Mouse (Mus musculus) heart, adult 8-10 months (tissue): Measurements from ENCODE around the gene Xpot. TPM values are rescaled to one million over a fixed set of nuclear protein-coding genes. Genes with fewer than 3 reads are reported as not detected.
A peak's percentile ranks its signal among the peaks of the same experiment; 100 is the strongest.

ENCODE experiments used
- DNase-seq: peaks from one replicate; pipeline ENCODE4 v3.0.0; 2022; ENCODE audit warnings: low spot score
- total RNA-seq, 4 experiments: library from RNA; stranded (reverse); gene quantifications; 2 replicates each; pipeline ENCODE4 v1.2.4; 2022

The Xpot gene
- 10 to 100 TPM; 29.2 to 31.6 (median 31.1) TPM for total RNA-seq

GRCm38 (mm10) chr10:121626186-121626882 is at the start of gene Xpot:
TSS of gene Xpot (minus strand) at chr10:121626332.
- DNase-seq, result peak; percentile 96

GRCm38 (mm10) chr10:121669103-121669502 is 43.0 kb upstream of the Xpot start:
- DNase-seq, result no peak

DNA sequence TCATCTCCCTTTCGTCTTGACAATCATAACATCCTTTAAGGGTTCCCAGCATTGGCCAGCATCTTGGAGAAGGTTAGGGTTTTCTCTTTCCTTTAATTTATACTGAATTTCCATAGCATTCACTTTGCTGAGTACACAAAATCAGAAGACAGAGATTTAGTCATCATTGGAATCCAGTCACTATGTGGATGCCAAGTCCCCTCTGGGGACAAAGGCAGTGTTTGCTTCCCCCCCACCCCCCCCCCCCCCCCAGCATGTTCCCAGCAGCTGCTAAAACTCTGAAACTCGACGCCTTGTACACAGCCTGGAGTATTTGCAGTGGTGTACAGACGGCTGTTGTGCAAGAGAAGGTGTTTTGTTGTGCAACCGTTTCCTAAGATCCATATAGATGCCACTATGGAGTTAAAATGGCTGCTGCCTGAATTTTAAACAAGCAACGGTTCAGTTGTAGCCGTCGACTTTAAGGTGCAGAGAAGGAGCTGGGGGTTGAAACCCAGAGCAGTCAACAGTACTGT is 39.6 kb upstream of the Xpot start:
- no peak for DNase-seq

- no peak for DNase-seq
Measured at GRCm38 (mm10) chr10:121663599-121663998, 37.5 kb upstream of the Xpot start.

DNA sequence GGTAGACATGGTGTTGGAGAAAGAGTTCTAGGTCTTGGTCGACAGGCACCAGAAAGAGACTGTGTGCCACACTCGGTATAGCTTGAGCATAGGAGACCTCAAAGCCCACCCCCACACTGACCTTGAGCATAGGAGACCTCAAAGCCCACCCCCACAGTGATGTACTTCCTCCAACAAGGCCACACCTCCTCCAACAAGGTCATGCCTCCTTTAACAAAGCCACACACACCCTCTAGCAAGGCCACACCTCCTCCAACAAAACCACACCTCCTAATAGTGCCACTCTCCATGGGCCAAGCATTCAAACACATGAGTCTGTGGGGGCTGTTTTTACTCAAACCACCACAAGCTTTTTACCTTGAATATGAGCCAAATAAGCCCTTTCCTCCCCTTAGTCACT is 36.6 kb upstream of the Xpot start:
- no peak for DNase-seq

GRCm38 (mm10) chr10:121655907-121656306 is 29.8 kb upstream of the Xpot start:
- no peak for DNase-seq

GRCm38 (mm10) chr10:121653079-121653478 is 26.9 kb upstream of the Xpot start:
- DNase-seq, result no peak

DNA sequence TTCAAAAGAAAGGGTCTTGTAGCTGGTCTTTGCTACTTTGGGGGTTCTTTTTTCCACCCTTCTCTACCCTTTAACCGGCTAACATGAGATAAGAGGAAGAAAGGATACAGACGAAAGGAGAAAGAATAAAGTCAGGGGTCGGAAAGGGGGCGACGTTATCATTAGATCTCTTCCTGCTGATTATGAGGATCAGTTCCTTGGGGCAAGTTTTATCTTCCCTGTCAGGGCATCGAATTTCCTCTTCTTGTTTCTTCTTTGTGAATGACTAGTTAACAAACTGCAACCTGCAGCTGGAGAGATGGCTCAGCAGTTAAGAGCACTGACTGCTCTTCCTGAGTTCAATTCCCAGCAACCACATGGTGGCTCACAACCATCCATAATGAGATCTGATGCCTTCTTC is 20.2 kb upstream of the Xpot start:
- DNase-seq, result no peak

GRCm38 (mm10) chr10:121642054-121642947 is 16.2 kb upstream of the Xpot start:
- no peak for DNase-seq

DNA sequence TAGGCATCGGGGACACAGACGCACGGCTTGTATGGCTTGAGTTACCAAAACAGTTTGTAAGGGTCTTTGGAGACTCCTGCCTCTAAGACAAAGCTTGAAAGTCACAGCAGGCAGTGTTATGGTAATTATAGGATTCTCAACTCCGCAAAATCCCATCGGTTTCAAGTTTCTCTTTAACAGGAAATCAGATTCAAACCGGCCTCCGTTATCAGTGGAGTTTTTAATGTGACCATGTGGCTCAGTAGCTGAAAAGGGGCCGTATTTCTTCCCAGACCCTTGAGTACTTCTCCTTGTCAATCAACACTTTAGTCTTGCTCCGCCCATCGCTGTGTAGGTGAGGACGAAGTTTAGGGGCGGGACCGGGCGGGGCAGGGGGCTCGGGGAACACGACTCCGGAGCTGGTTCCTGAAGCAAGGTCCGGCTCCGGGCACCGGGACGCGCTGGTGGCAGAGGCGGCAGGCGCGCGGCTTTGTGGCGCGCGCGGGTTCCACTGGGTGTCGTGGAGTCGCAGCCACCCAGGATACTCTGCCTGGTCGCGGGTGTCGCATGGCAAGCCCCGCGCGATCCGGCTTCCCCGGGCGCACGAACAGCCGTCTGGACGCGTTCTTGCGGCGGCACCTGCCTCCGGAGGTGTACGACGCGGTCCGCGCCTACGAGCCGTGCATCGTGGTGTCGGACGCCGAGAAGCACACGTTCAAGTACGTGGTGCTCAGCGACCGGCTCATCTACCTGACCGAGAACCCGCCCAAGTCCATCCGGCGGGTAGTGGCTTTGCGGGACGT is 15.3 kb upstream of the Xpot start, which contains the start of gene D930020B18Rik:
Gene D930020B18Rik, plus strand, starts transcription at position 317 of the 782 bp plus-strand sequence.
- no peak for DNase-seq

- DNase-seq, result no peak
Measured at GRCm38 (mm10) chr10:121640944-121641271, 14.8 kb upstream of the Xpot start.

- no peak for DNase-seq
Measured at GRCm38 (mm10) chr10:121640150-121640930, 14.2 kb upstream of the Xpot start.

- no peak for DNase-seq
Measured at GRCm38 (mm10) chr10:121639573-121639972, 13.4 kb upstream of the Xpot start.

DNA sequence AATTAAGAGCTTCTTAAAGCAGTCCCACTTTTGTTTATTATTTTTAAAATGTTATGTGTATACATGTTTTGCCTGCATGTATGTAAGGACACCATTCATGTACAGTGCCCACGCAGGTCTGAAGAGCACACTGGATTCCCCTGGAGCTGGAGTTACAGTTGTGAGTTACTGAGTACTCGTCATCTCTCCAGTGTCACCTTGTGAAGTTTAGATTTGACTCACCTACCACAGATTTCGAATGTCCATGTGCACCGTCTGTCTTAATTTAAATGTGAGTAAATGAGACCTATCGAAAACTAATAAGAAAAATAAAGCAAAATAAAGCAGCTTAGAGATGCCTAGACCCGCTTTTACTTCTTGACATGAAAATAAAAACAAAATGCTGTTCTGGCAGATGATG is 10.1 kb upstream of the Xpot start:
- DNase-seq, result no peak

DNA sequence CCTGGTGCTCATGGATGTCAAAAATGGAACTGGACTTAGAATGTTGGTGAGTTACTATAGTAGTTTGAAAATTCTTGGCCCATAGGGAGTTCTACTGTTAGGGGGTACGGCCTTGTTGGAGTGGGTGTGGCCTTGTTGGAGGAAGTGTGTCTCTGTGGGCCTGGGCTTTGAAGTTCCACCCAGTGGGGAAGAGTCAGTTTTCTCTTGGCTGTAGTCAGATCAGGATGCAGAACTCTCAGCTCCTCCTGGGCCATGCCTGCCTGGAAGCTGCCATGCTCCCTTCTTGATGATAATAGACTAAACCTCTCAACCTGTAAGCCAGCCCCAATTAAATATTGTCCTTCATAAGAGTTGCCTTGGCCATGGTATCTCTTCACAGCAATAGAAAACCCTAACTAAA is 8.0 kb upstream of the Xpot start:
- DNase-seq, result no peak

GRCm38 (mm10) chr10:121628561-121629040 is 2.5 kb upstream of the Xpot start:
- no peak for DNase-seq

DNA sequence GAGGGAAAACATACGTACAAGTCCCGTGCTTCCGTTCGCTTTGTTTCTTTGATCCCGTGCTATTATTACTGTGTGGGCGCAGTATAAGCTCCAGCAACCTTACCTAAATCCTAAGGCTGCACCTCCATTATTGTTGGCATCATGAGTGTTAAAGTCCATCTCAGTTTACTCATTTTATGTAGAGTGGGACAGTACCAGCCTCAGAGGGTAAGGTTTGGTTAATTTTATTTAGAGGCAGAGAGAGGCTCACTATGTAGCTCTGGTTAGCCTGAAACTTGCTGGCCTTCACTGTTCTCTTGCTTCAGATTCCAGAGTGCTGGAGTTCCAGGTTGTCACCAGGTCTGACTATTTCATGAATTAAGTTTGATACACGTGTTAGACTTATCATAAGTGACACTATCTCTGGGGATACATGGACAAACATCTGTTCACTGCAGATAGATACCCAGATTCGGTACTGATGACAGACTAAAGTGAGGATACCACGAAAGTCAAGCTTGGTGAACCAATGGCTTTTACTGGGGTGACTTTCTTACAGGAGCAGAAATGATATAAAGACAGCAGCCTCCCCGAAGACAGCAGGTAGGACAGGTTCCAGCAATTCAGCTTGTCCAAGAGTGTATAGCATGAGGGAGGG is 1.2 kb upstream of the Xpot start:
- DNase-seq, result no peak

DNA sequence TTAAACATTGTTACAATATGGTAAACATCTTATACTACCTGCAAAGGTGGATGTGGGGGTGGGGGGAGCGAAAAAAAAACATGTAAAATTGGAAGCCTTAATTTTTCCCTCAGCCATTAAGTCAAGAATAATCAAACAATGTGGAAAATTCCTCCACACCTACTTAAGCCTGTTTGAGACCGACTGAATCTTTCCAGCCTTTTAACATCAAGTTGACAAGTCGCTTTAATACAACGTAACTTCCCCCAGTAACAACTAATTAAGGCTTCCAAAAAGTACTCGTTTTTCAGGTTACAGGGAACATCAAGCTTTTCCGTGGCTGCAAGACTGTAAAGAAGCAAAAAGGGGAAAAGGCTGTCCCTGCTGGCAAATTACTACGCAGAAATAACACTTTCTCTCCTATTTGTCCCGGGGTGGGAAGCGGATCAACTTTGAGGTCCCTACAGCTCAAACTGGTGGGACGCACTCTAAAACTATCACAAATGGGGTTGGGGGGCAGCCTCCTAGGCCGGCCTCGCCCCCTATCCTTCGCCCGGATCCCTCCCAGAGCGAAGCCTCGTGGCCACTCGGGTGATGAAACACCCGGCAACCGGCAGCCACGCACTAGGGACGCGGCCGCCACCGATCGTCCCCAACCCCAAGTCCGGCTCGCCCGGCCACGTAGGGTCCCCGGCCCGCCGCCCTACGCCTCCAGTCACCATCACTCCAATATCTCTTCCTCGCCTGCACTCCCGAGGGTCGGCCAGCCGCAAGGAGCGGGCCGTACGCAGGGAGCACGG is 536 bp downstream of the Xpot start:
- no peak for DNase-seq

GRCm38 (mm10) chr10:121625006-121625405 is 1.1 kb downstream of the Xpot start:
- DNase-seq, result no peak

DNA sequence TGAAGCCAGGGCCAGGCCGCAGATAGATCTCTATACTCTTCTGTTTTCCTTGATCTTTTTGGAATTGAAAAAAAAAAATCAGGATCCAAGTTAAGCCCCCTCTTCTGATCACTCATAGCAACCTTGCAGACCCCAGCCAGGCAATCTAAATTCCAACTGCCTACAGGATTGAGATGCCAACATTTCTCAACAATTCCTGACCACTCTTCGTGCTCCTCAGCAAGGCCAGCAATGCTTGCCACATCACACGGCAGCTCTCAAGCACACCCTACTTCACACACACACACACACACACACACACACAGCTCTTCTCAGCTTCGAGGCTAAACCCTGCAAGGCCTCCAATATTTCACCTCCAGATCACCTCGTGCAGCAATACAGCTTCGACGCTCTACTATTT is 2.5 kb downstream of the Xpot start:
- no peak for DNase-seq
